Mouse (Mus musculus): ENCODE results near the gene Ahnak. TPM values are rescaled to one million over a fixed set of nuclear protein-coding genes. Genes with fewer than 3 reads are reported as not detected.
"Not testable (repeated sequence)": the region's sequence is repeated elsewhere in the genome, so short reads cannot be mapped to it uniquely, and the experiment has no call there.

The Ahnak gene
- total RNA-seq, 2 experiments from 2014 or later, result 17.2 to 18.5 TPM

DNA sequence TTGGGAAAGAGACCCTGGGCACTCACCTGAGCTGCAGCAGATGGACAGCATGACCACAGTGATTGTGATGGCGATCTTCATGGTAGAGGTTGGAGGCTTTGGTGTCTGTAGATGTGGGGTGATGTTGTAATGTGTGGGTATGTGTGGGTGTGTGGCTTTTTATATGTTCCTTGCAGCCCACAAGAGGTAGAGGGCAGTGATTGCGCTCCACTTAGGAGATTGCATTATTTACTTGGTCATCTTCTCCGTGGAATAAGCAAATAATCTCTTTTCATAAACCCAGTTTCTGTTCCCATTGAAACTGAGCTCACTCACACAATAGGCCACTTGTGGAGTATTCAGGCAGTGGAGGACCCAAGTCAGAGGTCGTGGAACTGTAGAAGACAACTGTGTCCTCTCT lies 98.7 kb downstream of the Ahnak start, which contains the start of gene Scgb1a1:
Gene Scgb1a1 (minus strand): TSS at position 138 of the 400 bp plus-strand sequence.
- DNase-seq (ENCODE audit: low spot score in 2 of 2), result no peak

DNA sequence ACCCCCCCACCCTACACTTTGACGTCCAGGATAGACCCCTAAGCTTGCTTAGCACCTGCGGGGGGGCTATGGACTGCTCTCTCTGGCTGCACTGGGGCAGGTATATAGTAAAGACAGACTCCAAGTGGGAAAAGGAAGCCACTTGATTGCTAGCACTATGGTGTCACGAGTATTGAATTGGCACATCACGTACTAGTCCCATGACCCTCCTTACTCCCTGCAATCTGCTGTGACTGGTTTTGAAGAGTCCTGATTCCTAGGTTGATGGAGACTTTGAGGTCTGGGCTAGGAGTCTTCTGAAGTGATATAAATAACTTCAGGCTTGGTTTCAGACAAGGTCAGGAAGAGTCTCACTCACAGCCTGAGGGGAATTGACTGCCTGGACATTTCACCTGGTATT lies 101.1 kb downstream of the Ahnak start:
- no peak for DNase-seq (ENCODE audit: low spot score in 2 of 2)

DNA sequence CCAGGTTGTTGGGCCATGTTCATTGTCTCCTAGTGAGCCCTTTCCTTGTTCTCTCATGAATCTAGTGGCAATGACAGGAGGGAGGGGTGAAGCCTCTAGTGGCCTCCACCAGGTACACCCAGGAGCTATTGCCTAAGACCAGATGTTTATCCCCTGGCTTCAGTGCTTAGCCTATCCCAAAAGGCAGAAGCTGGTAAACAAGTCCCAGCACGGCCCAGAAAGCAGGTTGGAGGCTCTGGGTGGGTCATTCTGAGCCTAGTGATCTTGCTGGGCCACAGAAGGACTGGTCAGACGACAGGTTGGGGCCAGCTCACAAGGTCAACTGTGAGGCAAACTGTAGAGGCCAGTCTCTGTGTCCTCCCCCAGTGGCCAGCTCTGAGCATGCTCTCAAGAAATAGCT lies 101.6 kb downstream of the Ahnak start:
- no peak for DNase-seq (ENCODE audit: low spot score in 2 of 2)

DNA sequence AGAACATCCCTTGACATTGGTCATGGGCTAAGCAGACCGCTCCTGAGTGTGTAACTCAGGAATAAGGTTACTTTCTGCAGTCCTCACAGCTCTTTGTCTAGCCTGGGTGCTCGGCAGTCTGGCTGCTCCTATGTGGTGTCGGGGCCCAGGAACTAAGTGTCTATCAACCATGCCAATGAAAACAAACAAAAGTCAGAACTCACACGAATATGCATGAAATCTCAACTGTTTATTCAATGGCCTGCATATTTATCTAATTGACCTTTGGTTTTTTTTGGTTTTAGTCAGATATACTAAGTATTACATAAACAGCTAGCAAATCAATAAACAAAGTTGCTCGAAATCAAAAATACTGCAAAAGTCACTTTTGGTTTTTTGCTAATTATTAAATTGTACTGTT lies 106.0 kb downstream of the Ahnak start:
- DNase-seq (ENCODE audit: low spot score in 2 of 2), result no peak

DNA sequence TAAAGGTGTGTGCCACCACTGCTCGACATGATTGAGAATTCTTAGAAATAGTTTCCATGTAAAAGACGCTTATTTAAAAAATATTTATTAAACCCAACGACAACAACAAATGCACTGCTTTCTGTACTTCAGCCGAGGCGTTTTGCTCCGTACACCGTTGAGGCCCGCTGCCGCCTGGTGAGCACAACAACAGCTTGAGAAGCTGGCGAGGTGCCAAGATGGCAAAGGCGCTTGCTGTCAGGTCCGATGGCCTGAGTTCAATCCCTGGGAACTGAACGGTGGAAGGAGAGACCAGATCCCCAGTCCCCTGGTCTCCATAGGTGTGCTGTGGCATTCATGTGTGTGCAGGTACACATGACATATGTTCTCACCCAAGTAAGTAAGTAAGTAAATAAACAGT lies 108.4 kb downstream of the Ahnak start:
- no peak for DNase-seq (ENCODE audit: low spot score in 2 of 2)

DNA sequence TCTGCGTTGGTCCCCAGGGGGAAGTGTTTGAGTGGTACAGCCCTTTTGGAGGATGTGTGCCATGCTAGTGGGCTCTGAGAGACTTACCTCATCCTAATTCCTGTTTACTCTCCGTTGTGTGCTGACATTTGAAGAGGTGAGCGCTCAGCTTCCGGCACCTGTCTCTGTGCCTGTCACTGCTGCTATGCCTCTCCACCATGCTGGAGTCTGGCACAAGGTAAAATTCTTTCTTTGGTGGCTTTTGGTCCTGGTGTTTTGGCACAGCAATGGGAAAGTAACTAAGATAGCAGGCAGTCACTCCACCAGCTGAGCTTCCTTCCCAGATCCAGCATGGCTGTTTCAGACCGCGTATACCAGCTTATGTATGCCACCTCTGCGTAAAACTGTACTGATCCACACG lies 110.7 kb downstream of the Ahnak start:
- no peak for DNase-seq (ENCODE audit: low spot score in 2 of 2)

DNA sequence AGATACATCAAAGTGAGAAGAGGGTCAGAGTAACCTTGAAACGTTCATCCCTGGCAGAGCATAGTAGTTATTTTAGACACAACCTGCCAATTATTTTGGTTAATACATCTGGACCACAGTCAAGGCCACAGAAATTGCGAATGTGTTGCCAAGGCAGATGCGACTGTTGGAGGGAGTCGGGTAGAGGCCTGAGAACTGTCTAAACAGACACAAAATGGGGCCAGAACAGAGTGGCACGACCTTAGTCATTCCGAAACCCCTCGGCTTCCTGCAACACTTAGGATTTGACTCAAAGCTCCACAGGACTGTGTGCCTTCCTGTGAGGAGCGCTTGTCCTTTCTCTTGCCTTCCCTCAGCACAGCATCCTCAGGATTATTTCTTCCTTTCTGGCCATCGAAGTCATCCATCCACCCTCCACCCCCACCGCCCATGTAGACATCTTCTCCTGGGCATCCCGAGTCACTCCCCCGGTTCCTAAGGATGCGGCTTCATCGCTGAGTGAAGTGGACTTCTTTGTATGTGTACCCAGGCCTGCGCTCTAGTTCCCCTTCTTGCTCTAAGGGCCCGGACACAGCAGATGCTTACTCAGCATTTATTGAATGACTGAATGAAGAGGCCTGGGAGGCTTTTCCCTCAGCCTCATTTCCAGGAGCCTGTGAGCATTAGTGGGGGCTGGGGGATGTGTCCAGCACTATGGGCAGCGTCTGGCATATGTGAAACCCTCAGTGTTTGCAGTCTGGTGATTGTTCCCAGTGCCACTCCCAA lies 111.4 kb downstream of the Ahnak start:
- no peak for DNase-seq (ENCODE audit: low spot score in 2 of 2)

DNA sequence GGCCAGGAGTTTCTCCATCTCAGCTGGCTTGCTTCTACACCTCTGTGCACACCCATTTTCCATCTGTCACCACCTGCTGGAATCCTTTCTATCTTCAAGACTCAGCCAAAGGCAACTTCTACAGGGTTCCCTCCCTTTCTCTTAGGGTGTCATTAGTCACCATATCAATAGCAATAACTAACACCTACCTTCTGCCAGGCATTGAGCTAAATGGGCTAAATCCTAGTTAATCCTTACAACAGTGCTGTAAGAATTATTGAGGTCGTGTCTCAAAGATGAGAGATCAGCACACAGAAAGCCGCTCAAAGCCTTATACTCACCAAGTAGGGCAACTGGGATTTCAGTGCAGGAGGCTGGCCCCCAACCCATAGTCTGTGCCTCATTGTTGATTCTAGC lies 112.0 kb downstream of the Ahnak start:
- DNase-seq (ENCODE audit: low spot score in 2 of 2), result no peak

DNA sequence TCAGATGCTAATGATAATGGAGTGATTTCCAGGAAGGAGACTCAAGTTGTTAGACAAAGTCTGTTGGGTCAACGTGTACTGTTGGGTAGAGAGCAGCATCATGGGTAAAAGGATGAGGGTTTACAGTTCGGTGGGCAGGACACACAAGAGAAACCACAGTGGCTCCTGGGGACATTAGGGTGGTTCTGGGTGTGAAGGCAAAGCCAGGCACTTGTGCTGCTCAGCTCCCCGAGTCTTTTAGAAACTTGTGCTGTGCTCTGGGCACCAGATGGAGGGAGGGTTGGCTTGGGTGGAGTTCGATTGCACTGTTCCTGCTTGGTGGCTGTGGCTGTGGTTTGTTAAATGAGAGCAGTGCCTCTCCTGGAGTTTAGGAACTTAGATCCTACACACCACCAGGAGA lies 114.9 kb downstream of the Ahnak start:
- DNase-seq (ENCODE audit: low spot score in 2 of 2), result no peak

DNA sequence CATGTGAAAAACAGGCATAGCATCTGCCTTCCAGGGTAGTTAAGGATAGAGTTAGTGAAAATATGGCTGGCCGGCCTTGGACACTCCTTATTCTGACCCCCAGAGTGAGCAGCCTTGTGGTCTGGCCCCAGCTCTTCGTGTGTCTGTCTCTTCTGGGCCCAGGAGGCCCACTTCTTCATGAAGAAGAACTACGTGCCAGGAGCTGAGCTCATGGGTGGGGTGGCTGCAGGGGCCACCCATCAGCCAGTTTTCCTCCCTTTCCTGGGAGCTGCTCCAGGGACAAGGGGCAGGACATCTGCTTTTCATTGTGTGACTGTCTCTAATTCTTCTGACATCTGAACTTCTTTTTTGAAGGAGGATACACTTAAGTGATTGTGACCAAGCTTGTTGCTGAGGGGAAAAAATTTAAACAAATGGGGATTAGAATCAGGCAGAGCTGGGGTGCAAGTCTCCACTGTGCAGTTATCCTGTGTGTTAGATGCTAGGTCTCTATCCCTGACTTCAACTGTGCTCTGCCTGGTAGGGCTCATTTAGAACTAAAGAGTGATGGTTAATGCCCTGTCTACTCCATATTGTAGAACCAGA lies 116.1 kb downstream of the Ahnak start:
- no peak for DNase-seq (ENCODE audit: low spot score in 2 of 2)

DNA sequence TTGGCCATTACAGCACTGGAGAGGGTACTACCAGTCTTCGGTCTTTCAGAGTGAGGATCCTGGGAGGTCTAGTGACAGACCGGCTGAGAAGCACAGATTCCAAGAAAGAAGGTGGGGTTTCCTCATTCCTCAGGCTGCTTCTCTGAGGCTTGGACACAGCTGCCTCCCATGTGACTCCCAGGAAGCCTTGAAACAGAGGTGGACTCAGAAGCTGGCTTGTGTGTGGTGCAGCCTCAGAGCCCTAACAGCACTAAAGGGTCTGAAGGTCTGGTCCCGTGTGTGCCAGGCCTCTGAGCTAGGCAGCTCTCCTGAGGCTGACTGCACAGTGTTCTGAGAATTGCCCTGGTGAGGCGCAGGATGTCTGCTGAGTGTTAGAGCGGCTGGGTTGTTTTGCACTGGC lies 117.0 kb downstream of the Ahnak start:
- no peak for DNase-seq (ENCODE audit: low spot score in 2 of 2)

DNA sequence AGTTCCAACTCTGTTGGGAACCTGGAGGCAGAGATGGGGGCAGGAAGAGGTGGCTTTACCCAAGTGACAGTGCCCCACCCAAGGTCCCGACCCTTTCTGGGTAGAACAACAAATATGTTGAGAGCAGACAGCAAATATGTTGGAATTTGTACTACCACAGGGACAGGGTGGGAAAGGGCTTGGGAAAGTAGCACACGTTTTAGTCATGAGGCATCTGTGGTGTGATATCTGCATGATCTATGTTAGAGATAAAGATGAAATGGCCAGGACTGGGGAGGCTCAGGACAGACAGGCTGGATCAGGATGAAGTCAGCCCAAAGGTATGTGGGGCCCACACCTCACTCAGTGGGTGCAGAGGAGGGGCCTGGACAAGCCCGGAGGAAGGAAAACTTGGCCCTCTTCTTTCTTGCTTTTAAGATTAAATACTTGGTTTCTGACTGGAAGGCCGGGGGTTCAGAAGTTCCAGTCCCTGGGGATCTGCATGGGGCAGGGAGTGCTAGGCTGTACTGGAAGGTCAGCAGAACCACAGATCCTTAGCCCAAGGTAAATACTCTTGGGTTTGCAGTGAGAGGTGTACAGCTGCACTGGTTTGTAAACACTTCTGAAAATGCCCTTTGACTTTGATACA lies 117.8 kb downstream of the Ahnak start:
- DNase-seq (ENCODE audit: low spot score in 2 of 2), result no peak

DNA sequence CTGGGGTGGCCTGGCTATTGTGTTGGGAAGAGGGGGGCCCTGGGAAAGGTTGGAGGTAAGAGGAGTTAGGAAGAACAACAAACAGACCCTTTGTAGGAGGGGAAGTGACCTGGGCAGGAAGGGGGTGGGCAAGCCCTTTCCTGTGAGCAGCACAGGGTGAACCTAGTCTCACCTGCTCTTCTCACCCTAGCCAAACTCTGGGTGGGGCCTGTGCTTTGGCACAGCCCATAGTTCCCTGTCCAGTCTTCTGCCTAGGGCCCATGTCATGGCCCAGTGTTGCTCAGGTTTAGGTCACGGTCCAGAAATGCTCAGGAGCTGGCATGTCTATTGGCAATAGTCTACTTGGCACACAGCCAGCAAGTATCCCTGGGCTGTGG lies 118.3 kb downstream of the Ahnak start:
- no peak for DNase-seq (ENCODE audit: low spot score in 2 of 2)

DNA sequence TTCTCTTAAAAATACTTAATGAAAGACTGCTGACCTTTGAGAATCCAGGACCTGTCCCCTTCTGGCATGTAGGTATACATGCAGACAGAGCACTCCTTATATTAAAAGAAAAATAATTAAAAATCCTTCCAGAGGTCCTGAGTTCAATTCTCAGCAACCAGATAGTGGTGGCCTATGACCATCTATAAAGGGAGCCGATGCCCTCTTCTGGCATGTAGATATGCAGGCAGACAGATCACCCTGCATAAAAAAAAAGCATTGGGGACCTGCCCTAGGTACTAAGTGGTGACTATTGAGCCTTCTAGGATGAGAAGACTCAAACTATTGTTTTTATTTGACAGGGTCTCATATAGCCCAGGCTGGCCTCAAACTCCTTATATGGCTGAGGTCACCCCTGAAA lies 119.5 kb downstream of the Ahnak start:
- no peak for DNase-seq (ENCODE audit: low spot score in 2 of 2)

DNA sequence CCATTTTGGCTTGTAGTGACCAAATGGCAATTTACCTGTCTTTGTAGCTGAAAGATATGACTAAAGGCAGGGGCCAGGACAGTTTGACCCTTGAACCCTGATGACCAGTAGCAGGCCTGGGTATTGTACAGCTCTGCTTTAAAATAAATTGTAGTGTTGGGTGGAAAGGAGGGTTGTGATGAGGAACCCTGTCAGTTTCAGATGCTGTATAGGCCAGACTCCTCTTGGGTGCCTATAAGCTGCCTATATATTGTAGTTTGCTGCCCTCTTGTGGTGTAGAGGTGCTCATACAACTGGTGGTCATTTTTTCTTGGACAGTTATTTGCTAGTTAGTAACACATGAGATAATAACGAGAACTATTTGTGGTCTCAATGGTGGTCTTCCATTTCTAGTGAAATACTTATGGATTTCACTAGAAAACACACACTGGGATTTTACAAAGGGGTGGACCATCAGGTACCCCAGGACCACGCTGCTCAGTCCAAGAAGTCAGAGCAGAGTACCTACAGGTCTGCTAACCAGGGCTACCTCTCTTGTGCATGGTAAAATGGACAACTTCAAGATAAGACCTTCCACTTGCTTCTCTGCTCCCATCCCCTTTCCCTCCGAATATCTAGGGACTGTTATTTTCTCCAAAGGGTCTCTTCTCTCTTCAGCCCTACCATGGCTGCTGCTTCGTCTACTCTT lies 121.2 kb downstream of the Ahnak start:
- peak; percentile 32 to 40 for DNase-seq (ENCODE audit: low spot score in 2 of 2)

DNA sequence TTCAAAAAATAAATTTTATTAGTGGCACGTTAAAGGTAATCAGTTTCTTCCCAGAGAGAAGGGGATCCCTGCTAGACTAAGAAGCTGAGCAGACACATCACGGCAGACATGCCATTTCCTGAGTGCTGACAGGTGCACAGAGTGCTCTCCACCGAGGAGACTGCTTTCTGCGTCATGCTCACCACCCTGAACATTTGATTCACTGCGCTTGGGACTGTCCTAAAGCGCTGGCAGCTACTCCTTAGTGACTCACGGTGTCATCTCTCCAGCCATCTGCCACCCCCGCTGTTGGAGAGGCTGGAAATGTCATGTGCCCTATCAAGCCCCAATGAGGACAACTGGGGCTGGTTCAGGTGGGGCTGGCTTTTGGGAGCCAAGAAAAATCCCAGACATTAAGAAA lies 123.0 kb downstream of the Ahnak start:
- DNase-seq (ENCODE audit: low spot score in 2 of 2), result no peak

DNA sequence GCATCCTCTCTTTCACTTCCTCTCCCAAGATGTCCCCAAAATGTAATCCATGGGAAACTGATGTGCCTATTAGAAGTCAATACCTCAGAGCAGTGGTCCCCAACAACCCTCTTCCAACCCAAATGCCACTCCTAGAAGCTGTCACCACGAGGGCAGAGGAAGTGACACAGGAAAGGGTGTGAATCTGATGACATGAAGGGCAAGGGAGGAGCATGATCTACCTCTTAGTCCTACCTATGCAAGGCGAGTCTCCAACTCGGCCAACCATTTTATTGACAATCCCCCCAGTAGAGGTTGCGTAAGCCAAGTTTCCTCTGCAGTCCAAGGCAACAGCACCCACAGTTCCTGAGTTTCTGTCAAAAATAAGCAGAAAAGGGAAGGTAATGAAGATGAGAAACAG lies 127.2 kb downstream of the Ahnak start:
- no peak for DNase-seq (ENCODE audit: low spot score in 2 of 2)

DNA sequence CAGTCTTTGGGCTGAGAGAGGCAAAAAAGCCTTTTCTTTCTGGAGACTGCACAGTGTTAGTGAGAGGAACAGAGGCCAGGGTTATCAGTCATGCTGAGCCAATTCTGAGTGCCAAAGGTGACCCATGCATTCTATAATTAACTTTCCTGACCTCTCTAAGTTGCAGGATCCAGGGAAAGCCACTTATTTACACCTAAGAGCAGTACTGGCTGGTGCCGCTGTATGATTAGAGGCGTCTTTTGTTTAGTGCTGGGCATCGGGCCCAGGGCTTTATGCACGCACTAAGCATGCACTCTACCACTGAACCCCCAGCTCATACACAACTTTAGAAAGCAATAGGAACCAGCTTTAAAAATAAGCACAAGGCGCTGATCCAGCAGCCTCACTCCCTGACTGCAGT lies 128.2 kb downstream of the Ahnak start:
- no peak for DNase-seq (ENCODE audit: low spot score in 2 of 2)

DNA sequence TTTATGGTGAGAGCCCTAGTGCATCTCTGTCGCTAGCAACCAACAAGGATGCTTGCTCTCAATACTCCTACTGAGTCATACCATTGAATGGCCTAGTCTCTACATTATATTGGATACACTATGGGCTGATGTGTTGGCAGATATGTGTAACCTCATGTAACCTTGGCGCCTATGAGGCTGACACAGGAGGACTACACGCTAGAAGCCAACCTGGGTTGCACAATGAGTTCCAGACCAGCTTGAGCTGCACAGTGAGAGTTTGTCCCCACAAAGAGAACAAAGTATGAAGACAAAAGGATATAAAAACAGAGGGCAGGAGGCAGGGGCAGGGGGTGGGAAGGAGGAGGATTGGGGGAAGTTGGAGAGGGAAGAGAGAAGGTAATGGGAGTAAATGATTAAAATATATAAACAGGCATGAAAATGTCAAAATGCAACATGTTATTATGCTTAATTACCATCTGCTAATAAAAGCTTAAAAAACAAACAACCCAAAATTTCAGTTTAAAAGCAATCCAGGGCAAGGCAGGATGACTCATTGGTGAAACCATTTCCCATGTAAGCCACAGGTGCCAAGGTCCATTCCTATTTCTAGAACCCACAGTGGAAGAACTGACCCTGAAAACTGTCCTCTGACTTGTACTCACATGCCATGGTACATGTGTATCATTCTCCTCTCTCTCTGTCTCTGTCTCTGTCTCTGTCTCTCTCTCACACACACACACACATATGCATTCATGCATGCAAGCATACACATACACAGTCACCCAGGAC lies 130.8 kb downstream of the Ahnak start:
- no peak for DNase-seq (ENCODE audit: low spot score in 2 of 2)

DNA sequence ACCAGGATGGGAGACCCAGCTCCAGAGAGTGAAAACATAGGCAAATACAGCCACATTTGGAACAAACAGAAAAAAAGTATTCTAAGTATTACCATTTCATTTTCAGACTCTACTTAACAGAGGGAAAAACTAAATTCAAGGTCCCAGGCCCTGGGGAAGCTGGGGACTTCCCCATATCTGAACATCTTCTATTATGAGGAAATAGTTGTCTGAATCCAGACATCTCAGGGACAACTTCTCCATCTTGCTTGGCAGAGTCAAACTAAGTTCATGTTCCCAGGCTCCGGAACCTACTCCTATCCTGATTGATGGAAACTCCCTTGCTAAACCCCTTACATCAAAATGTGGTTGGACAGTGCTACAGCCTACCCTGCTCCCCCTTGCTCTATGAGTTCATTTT lies 133.3 kb downstream of the Ahnak start:
- no peak for DNase-seq (ENCODE audit: low spot score in 2 of 2)

DNA sequence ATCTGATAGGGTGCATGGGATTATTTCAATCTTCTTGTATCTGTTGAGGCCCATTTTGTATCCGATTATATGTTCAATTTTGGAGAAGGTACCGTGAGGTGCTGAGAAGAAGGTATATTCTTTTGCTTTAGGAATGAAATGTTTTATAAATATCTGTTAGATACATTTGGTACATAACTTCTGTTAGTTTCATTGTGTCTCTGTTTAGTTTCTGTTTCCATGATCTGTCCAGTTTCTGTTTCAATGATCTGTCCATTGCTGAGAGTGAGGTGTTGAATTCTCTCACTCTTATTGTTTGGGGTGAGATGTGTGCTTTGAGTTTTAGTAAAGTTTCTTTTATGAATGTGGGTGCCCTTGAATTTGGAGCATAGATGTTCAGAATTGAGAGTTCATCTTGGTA lies 134.9 kb downstream of the Ahnak start:
- not testable (repeated sequence) for DNase-seq (ENCODE audit: low spot score in 2 of 2)

Measured in layer of hippocampus, postnatal 10 days (tissue).